Mouse (Mus musculus) naive thymus-derived CD4-positive, alpha-beta T cell, adult 2 months (primary cell): ENCODE results near the gene Ttn.

Source experiments
- DNase-seq: peaks from one replicate; pipeline ENCODE4 v3.0.0-alpha.2; 2011; ENCODE audit warnings: low read depth

The Ttn gene

GRCm38 (mm10) chr2:76655982-76656381, 326.4 kb downstream of the Ttn start:
- DNase-seq: no peak

GRCm38 (mm10) chr2:76655444-76655843, 326.9 kb downstream of the Ttn start:
- DNase-seq: no peak

- DNase-seq: no peak
These were observed 327.7 kb downstream of the Ttn start for GRCm38 (mm10) chr2:76654646-76655045.
